Mouse (Mus musculus) neutrophil, adult 59 days (primary cell): Measurements from ENCODE around the gene Hnrnpa3. TPM values are rescaled to one million over a fixed set of nuclear protein-coding genes. Genes with fewer than 3 reads are reported as not detected.

Experiments used
- total RNA-seq, 2 experiments: library from RNA; stranded (reverse); gene quantifications; 1 replicate in 1 of 2; 2 replicates in 1 of 2; pipeline ENCODE4 v1.2.4; 2023

The Hnrnpa3 gene
- 100 to 1,000 TPM; 345 to 407 TPM for total RNA-seq

GRCm38 (mm10) chr2:75658727-75659628 lies at the start of gene Hnrnpa3:
Gene Hnrnpa3 (plus strand): TSS chr2:75659261.

DNA sequence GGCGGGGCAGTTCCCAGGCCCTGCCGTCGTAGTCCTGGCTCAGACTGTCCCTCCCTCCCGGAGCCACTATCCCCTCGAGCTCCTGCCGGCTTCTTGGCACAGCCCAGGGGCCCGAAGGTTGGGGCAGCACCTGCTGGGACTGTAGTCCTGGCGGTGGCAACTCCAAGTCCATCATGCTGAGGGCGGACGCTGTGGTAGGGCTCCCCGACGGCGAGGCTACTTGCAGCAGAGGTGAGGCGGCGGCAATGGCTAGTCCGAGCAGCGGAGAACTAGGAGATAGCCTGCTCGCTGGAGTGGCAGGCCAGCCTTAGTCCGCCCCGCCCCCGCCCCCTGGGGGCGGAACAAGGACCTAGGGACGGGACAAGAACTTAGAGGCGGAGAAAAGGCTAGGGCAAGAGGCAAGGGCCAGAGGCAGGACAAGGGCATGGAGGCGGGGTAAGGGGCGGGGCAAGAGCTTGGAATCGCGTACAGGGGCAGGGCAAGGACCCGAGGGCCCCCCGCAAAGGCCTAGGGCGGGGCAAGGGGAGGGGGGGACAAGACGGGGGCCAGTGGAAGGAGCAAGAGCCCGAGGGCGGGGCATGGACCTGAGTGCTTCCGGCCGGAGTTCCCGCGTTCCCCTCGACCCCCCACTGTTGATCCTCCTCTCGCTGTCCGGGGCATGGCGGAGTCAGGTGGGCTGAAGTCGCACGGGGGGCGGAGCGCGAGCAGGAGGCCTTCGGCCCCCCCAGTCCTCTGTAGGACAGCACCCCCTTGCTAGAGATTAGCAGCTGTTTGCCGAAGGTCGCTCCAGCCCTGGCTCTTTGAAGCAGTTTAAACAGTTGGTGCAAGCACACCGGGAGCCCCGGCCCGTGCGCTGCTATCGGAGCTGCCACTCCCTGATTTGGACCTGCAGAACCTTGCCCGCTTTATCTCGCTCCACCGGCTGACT lies 45.4 kb downstream of the Hnrnpa3 start, which contains the start of gene Nfe2l2:
Gene Nfe2l2, minus strand, starts transcription at position 408 of the 928 bp plus-strand sequence.

Other genes with a start within 250 kb of the Hnrnpa3 start
- gene Nfe2l2, start 45.4 kb downstream of the Hnrnpa3 start, total RNA-seq = 100 to 1,000 TPM; 142 to 146 TPM
- gene Agps, start 172.9 kb downstream of the Hnrnpa3 start, total RNA-seq = 100 to 1,000 TPM in 1 of 2 experiments, 10 to 100 TPM in 1; 90.8 to 107 TPM